Mouse (Mus musculus) midbrain, embryonic 11.5 days (tissue): ENCODE results near the gene Sbsn. TPM values are rescaled to one million over a fixed set of nuclear protein-coding genes. Genes with fewer than 3 reads are reported as not detected.

Experiments
- ATAC-seq: fragments of 200-750 bp; cut with Nextera tagmentation; 2 replicates; pipeline ENCODE4 v1.8.0; 2017; ENCODE audit warnings: moderate TSS enrichment, moderate library complexity; ENCODE audit not compliant: low FRiP score
- DNase-seq: peaks from one replicate; pipeline ENCODE4 v3.0.0; 2015; ENCODE audit warnings: low spot score; ENCODE audit errors: missing footprints
- H3K27ac ChIP-seq: fragments of 300-500 bp; sonication (generic); 2 replicates; pipeline ENCODE4 v1.5.1; 2014; ENCODE audit warnings: low read depth, low read length
- H3K27me3 ChIP-seq: fragments of 300-500 bp; sonication (generic); 2 replicates; pipeline ENCODE4 v1.6.1; 2014; ENCODE audit warnings: mild to moderate bottlenecking, low read length, moderate library complexity, mixed read lengths; ENCODE audit not compliant: control insufficient read depth, insufficient read depth
- H3K36me3 ChIP-seq: fragments of 300-500 bp; sonication (generic); 2 replicates; pipeline ENCODE4 v1.6.1; 2014; ENCODE audit warnings: mild to moderate bottlenecking, low read length, moderate library complexity, mixed read lengths; ENCODE audit not compliant: control insufficient read depth, insufficient read depth
- H3K4me1 ChIP-seq: fragments of 300-500 bp; sonication (generic); 2 replicates; pipeline ENCODE4 v1.6.1; 2014; ENCODE audit warnings: low read length; ENCODE audit not compliant: control insufficient read depth, insufficient read depth
- H3K4me2 ChIP-seq: fragments of 300-500 bp; sonication (generic); 2 replicates; pipeline ENCODE4 v1.6.1; 2014; ENCODE audit warnings: mild to moderate bottlenecking, moderate library complexity
- H3K4me3 ChIP-seq: fragments of 300-500 bp; sonication (generic); 2 replicates; pipeline ENCODE4 v1.5.1; 2014; ENCODE audit warnings: low read depth, low read length
- H3K9ac ChIP-seq: fragments of 300-500 bp; sonication (generic); 2 replicates; pipeline ENCODE4 v1.6.1; 2014; ENCODE audit warnings: low read length
- H3K9me3 ChIP-seq: fragments of 300-500 bp; sonication (generic); 2 replicates; pipeline ENCODE4 v1.6.1; 2016; ENCODE audit warnings: low read length; ENCODE audit not compliant: control insufficient read depth
- WGBS: fragments of 180-500 bp; shearing (Covaris S2); extraction: QIAGEN DNeasy Blood & Tissue Kit; methylation state at CpG from one replicate; pipeline ENCODE4 v1.1.7; 2014; 5-methylcytosine and 5-hydroxymethylcytosine counted together
- polyA plus RNA-seq: library from polyadenylated mRNA; unstranded; fragments of >200 nt; fragmentation: Nextera tagmentation; extraction: Ambion mirVana; gene quantifications from 2 replicates; pipeline ENCODE4 v1.2.1, GENCODE M21; 2014

Gene Sbsn
- polyA plus RNA-seq, 1 experiment from 2014 or later: 1.1 TPM

GRCm38 (mm10) chr7:30791921-30792320 lies 40.6 kb downstream of the Sbsn start:
- no peaks in the 10 kb centered on the region for H3K36me3 ChIP-seq
- H3K9me3 ChIP-seq: no peaks in the 10 kb centered on the region
- DNase-seq (no peak), ATAC-seq (no peak)
- 22% methylated on average over 9 of the region's 9 CpGs for WGBS
- no peak overlapping the region for H3K4me3 ChIP-seq
- no peak overlapping the region for H3K9ac ChIP-seq
- no peaks in the 10 kb centered on the region for H3K4me1 ChIP-seq
- no peak overlapping the region for H3K27ac ChIP-seq
- no peaks in the 10 kb centered on the region for H3K27me3 ChIP-seq
- H3K4me2 ChIP-seq: no peak overlapping the region

- no peak overlapping the region for H3K4me2 ChIP-seq
- H3K36me3 ChIP-seq: no peaks in the 10 kb centered on the region
- H3K9ac ChIP-seq: no peak overlapping the region
- ATAC-seq (no peak), DNase-seq (no peak)
- H3K9me3 ChIP-seq: no peaks in the 10 kb centered on the region
- H3K4me1 ChIP-seq: no peaks in the 10 kb centered on the region
- H3K27ac ChIP-seq: no peak overlapping the region
- H3K27me3 ChIP-seq: no peaks in the 10 kb centered on the region
- H3K4me3 ChIP-seq: no peak overlapping the region
These were observed 43.6 kb downstream of the Sbsn start for GRCm38 (mm10) chr7:30794921-30795320.

- Histone ChIP-seq H3K27ac (no peak overlapping the region), H3K36me3 (no peaks in the 10 kb centered on the region), H3K9me3 (no peaks in the 10 kb centered on the region; the same call in 1 of the 2 replicates), H3K27me3 (no peaks in the 10 kb centered on the region), H3K4me1 (no peaks in the 10 kb centered on the region), H3K9ac (no peak overlapping the region), H3K4me2 (no peak overlapping the region), H3K4me3 (no peak overlapping the region)
- 83% methylated on average over 1 of the region's 1 CpGs for WGBS
- ATAC-seq (no peak), DNase-seq (no peak)
These were observed 45.5 kb downstream of the Sbsn start for GRCm38 (mm10) chr7:30796790-30797189.

- H3K4me3 ChIP-seq: no peak overlapping the region
- no peaks in the 10 kb centered on the region for H3K27me3 ChIP-seq
- no peak overlapping the region for H3K4me2 ChIP-seq
- no peaks in the 10 kb centered on the region; the same call in 1 of the 2 replicates for H3K9me3 ChIP-seq
- H3K4me1 ChIP-seq: no peaks in the 10 kb centered on the region
- H3K9ac ChIP-seq: no peak overlapping the region
- no peak overlapping the region for H3K27ac ChIP-seq
- DNase-seq (no peak), ATAC-seq (no peak)
- H3K36me3 ChIP-seq: no peaks in the 10 kb centered on the region
These were observed 49.4 kb downstream of the Sbsn start for GRCm38 (mm10) chr7:30800653-30801052.

GRCm38 (mm10) chr7:30803256-30803655 lies 52.0 kb downstream of the Sbsn start:
- 95% methylated on average over 3 of the region's 3 CpGs for WGBS
- no peak overlapping the region for H3K4me3 ChIP-seq

GRCm38 (mm10) chr7:30804026-30804715 lies 52.9 kb downstream of the Sbsn start:
- Histone ChIP-seq H3K36me3 (no peaks in the 10 kb centered on the region), H3K27me3 (no peaks in the 10 kb centered on the region), H3K4me1 (no peaks in the 10 kb centered on the region), H3K4me3 (no peak overlapping the region), H3K4me2 (no peak overlapping the region), H3K9me3 (no peaks in the 10 kb centered on the region; the same call in 1 of the 2 replicates), H3K9ac (no peak overlapping the region), H3K27ac (no peak overlapping the region)
- ATAC-seq (no peak), DNase-seq (no peak)
- 88% methylated on average over 9 of the region's 9 CpGs for WGBS

More at GRCm38 (mm10) chr7:30803256-30803655, 52.0 kb downstream of the Sbsn start:
- H3K27me3 ChIP-seq: no peaks in the 10 kb centered on the region
- ATAC-seq (no peak), DNase-seq (no peak)
- no peaks in the 10 kb centered on the region for H3K36me3 ChIP-seq
- H3K9me3 ChIP-seq: no peaks in the 10 kb centered on the region; the same call in 1 of the 2 replicates
- H3K9ac ChIP-seq: no peak overlapping the region
- no peaks in the 10 kb centered on the region for H3K4me1 ChIP-seq
- no peak overlapping the region for H3K27ac ChIP-seq
- H3K4me2 ChIP-seq: no peak overlapping the region

Other genes starting within 250 kb of the Sbsn start
- 32.0 and 41.1 TPM in 2 replicates for gene Arhgap33, start 216.4 kb upstream of the Sbsn start, polyA plus RNA-seq
- gene Hspb6, start 199.3 kb upstream of the Sbsn start, polyA plus RNA-seq: 4.2 and 4.6 TPM in 2 replicates
- 11.3 and 11.5 TPM in 2 replicates for gene Proser3, start 199.2 kb upstream of the Sbsn start, polyA plus RNA-seq
- 48.7 and 49.7 TPM in 2 replicates for gene Lin37, start 191.6 kb upstream of the Sbsn start, polyA plus RNA-seq
- gene U2af1l4, start 188.2 kb upstream of the Sbsn start, polyA plus RNA-seq: 90.7 and 94.8 TPM in 2 replicates
- 6.9 and 7.5 TPM in 2 replicates for gene Gm49396, start 188.1 kb upstream of the Sbsn start, polyA plus RNA-seq
- 98.0 and 110 TPM in 2 replicates for gene Psenen, start 187.8 kb upstream of the Sbsn start, polyA plus RNA-seq
- gene Igflr1, start 186.0 kb upstream of the Sbsn start, polyA plus RNA-seq: 4.0 and 4.1 TPM in 2 replicates
- 10.3 and 10.7 TPM in 2 replicates for gene Kmt2b, start 162.7 kb upstream of the Sbsn start, polyA plus RNA-seq
- gene Zbtb32, start 152.6 kb upstream of the Sbsn start, polyA plus RNA-seq: 0.21 and 0.25 TPM in 2 replicates
- 0.67 and 1.0 TPM in 2 replicates for gene Upk1a, start 138.6 kb upstream of the Sbsn start, polyA plus RNA-seq
- 791 and 797 TPM in 2 replicates for gene Cox6b1, start 125.3 kb upstream of the Sbsn start, polyA plus RNA-seq
- gene Etv2, start 115.6 kb upstream of the Sbsn start, polyA plus RNA-seq: not detected in 2 replicates
- gene Rbm42, start 101.2 kb upstream of the Sbsn start, polyA plus RNA-seq: 112 and 138 TPM in 2 replicates
- gene Haus5, start 86.5 kb upstream of the Sbsn start, polyA plus RNA-seq: 51.0 and 52.4 TPM in 2 replicates
- not detected in 2 replicates for gene Pmis2, start 79.9 kb upstream of the Sbsn start, polyA plus RNA-seq
- not detected in 2 replicates for gene 2200002J24Rik, start 52.5 kb upstream of the Sbsn start, polyA plus RNA-seq
- gene Atp4a, start 39.3 kb upstream of the Sbsn start, polyA plus RNA-seq: 0.70 and 1.1 TPM in 2 replicates
- 140 and 153 TPM in 2 replicates for gene Tmem147, start 21.9 kb upstream of the Sbsn start, polyA plus RNA-seq
- 0.19 and 0.48 TPM in 2 replicates for gene Gapdhs, start 7.8 kb upstream of the Sbsn start, polyA plus RNA-seq
- not detected in 2 replicates for gene Dmkn, start 12.3 kb downstream of the Sbsn start, polyA plus RNA-seq
- gene Krtdap, start 36.4 kb downstream of the Sbsn start, polyA plus RNA-seq: not detected in 2 replicates
- gene Ffar2, start 72.3 kb downstream of the Sbsn start, polyA plus RNA-seq: not detected in 2 replicates
- gene Ffar3, start 104.7 kb downstream of the Sbsn start, polyA plus RNA-seq: not detected in 2 replicates
- gene Ffar1, start 110.1 kb downstream of the Sbsn start, polyA plus RNA-seq: not detected in 2 replicates
- gene Cd22, start 128.9 kb downstream of the Sbsn start, polyA plus RNA-seq: not detected in 2 replicates
- 0.44 and 0.47 TPM in 2 replicates for gene Mag, start 163.4 kb downstream of the Sbsn start, polyA plus RNA-seq
- gene Hamp2, start 173.2 kb downstream of the Sbsn start, polyA plus RNA-seq: not detected in 2 replicates
- 0.40 TPM in 1 of 2 replicates, not detected in the other for gene Hamp, start 192.6 kb downstream of the Sbsn start, polyA plus RNA-seq
- gene Usf2, start 205.3 kb downstream of the Sbsn start, polyA plus RNA-seq: 20.6 and 21.7 TPM in 2 replicates
- gene Lsr, start 222.0 kb downstream of the Sbsn start, polyA plus RNA-seq: 10.2 and 13.1 TPM in 2 replicates
- 0.25 and 0.62 TPM in 2 replicates for gene Fam187b, start 222.3 kb downstream of the Sbsn start, polyA plus RNA-seq